Mouse (Mus musculus) heart, embryonic 11.5 days (tissue): ENCODE measurements at regions not wholly inside any gene's neighbourhood (a gene's known extent, or its start where the extent isn't known, plus 50 kb on each side); places are given as distances from the start of the nearest gene placed in this dataset.

ENCODE experiments used
- ATAC-seq: fragments of 200-750 bp; cut with Nextera tagmentation; replicated peaks from 2 replicates; pipeline ENCODE4 v1.8.0; 2017; ENCODE audit warnings: moderate library complexity; ENCODE audit not compliant: insufficient number of reproducible peaks, low FRiP score, low TSS enrichment
- H3K27ac ChIP-seq: fragments of 300-500 bp; sonication (generic); 2 replicates; pipeline ENCODE4 v1.5.1; 2014; ENCODE audit warnings: mild to moderate bottlenecking, low read depth, low read length
- H3K27me3 ChIP-seq: fragments of 300-500 bp; sonication (generic); 2 replicates; pipeline ENCODE4 v1.6.1; 2014; ENCODE audit warnings: mild to moderate bottlenecking, low read length, mixed read lengths; ENCODE audit not compliant: control insufficient read depth, insufficient read depth
- H3K36me3 ChIP-seq: fragments of 300-500 bp; sonication (generic); 2 replicates; pipeline ENCODE4 v1.6.1; 2014; ENCODE audit warnings: mild to moderate bottlenecking, low read length, moderate library complexity, mixed read lengths; ENCODE audit not compliant: control insufficient read depth, insufficient read depth
- H3K4me1 ChIP-seq: fragments of 300-500 bp; sonication (generic); 2 replicates; pipeline ENCODE4 v1.6.1; 2014; ENCODE audit warnings: low read length; ENCODE audit not compliant: control insufficient read depth, insufficient read depth
- H3K4me2 ChIP-seq: fragments of 300-500 bp; sonication (generic); 2 replicates; pipeline ENCODE4 v1.6.1; 2014; ENCODE audit warnings: mild to moderate bottlenecking, moderate library complexity
- H3K4me3 ChIP-seq: fragments of 300-500 bp; sonication (generic); 2 replicates; pipeline ENCODE4 v1.5.1; 2014; ENCODE audit warnings: low read depth, low read length
- H3K9ac ChIP-seq: fragments of 300-500 bp; sonication (generic); 2 replicates; pipeline ENCODE4 v1.6.1; 2014; ENCODE audit warnings: mild to moderate bottlenecking, low read depth, low read length, moderate library complexity
- H3K9me3 ChIP-seq: fragments of 300-500 bp; sonication (generic); replicated peaks from 2 replicates; pipeline ENCODE4 v1.6.1; 2016; ENCODE audit warnings: low read length; ENCODE audit not compliant: control insufficient read depth
- WGBS: fragments of 180-500 bp; shearing (Covaris S2); extraction: QIAGEN DNeasy Blood & Tissue Kit; methylation state at CpG from one replicate; pipeline ENCODE4 v1.1.7; 2014; ENCODE audit not compliant: insufficient replicate concordance; 5-methylcytosine and 5-hydroxymethylcytosine counted together

- no peak for ATAC-seq
- H3K27me3 ChIP-seq, result peaks cover 3% of the 10 kb centered on the region; the same call in 1 of the 2 replicates
- H3K36me3 ChIP-seq, result no peaks in the 10 kb centered on the region
- H3K4me3 ChIP-seq, result no peak overlapping the region
- H3K9ac ChIP-seq, result no peak overlapping the region
- no peaks in the 10 kb centered on the region for H3K9me3 ChIP-seq
- H3K27ac ChIP-seq, result no peak overlapping the region
- peaks cover 5% of the 10 kb centered on the region; the same call in 1 of the 2 replicates for H3K4me1 ChIP-seq
- no peak overlapping the region for H3K4me2 ChIP-seq
- WGBS, result 79% methylated on average over 6 of the region's 6 CpGs
Observed at GRCm38 (mm10) chr9:61627801-61628574, 255.8 kb downstream of the Tle3 start.

GRCm38 (mm10) chr9:61622933-61623332 is 250.8 kb downstream of the Tle3 start:
- Histone ChIP-seq H3K4me1 (no peaks in the 10 kb centered on the region), H3K9me3 (no peaks in the 10 kb centered on the region), H3K36me3 (no peaks in the 10 kb centered on the region), H3K4me3 (no peak overlapping the region), H3K4me2 (no peak overlapping the region), H3K27me3 (peaks cover 6% of the 10 kb centered on the region), H3K27ac (no peak overlapping the region), H3K9ac (no peak overlapping the region)
- 58% methylated on average over 7 of the region's 7 CpGs for WGBS
- ATAC-seq, result no peak

- Histone ChIP-seq H3K9ac (no peak overlapping the region), H3K4me3 (no peak overlapping the region), H3K27me3 (peaks cover 6% of the 10 kb centered on the region), H3K36me3 (no peaks in the 10 kb centered on the region), H3K27ac (no peak overlapping the region), H3K4me1 (no peaks in the 10 kb centered on the region), H3K9me3 (no peaks in the 10 kb centered on the region), H3K4me2 (no peak overlapping the region)
- 76% methylated on average over 5 of the region's 5 CpGs for WGBS
- ATAC-seq, result no peak
Observed at GRCm38 (mm10) chr9:61621939-61622338, 249.8 kb downstream of the Tle3 start.

- H3K9me3 ChIP-seq, result no peaks in the 10 kb centered on the region
- H3K4me2 ChIP-seq, result no peak overlapping the region
- no peak overlapping the region for H3K27ac ChIP-seq
- no peak overlapping the region for H3K9ac ChIP-seq
- peaks cover 4% of the 10 kb centered on the region for H3K27me3 ChIP-seq
- H3K4me3 ChIP-seq, result no peak overlapping the region
- H3K4me1 ChIP-seq, result no peaks in the 10 kb centered on the region
- ATAC-seq, result no peak
- WGBS, result 38% methylated on average over 2 of the region's 2 CpGs
- H3K36me3 ChIP-seq, result no peaks in the 10 kb centered on the region
Observed at GRCm38 (mm10) chr9:61620786-61621185, 248.6 kb downstream of the Tle3 start.

- H3K4me3 ChIP-seq, result no peak overlapping the region
- ATAC-seq, result no peak
- no peaks in the 10 kb centered on the region for H3K36me3 ChIP-seq
- no peaks in the 10 kb centered on the region for H3K9me3 ChIP-seq
- H3K27me3 ChIP-seq, result peaks cover 4% of the 10 kb centered on the region
- H3K27ac ChIP-seq, result no peak overlapping the region
- H3K9ac ChIP-seq, result no peak overlapping the region
- no peak overlapping the region for H3K4me2 ChIP-seq
- 51% methylated on average over 4 of the region's 4 CpGs for WGBS
- no peaks in the 10 kb centered on the region for H3K4me1 ChIP-seq
Observed at GRCm38 (mm10) chr9:61620105-61620504, 247.9 kb downstream of the Tle3 start.

GRCm38 (mm10) chr9:61618510-61619249 is 246.5 kb downstream of the Tle3 start:
- WGBS, result 39% methylated on average over 12 of the region's 12 CpGs

GRCm38 (mm10) chr9:61617979-61618378 is 245.8 kb downstream of the Tle3 start:
- no peaks in the 10 kb centered on the region for H3K4me1 ChIP-seq
- no peak overlapping the region for H3K27ac ChIP-seq
- H3K9me3 ChIP-seq, result no peaks in the 10 kb centered on the region
- H3K9ac ChIP-seq, result no peak overlapping the region
- H3K4me2 ChIP-seq, result no peak overlapping the region
- ATAC-seq, result no peak
- WGBS, result 62% methylated on average over 8 of the region's 8 CpGs
- peaks cover 4% of the 10 kb centered on the region for H3K27me3 ChIP-seq
- H3K4me3 ChIP-seq, result no peak overlapping the region
- H3K36me3 ChIP-seq, result no peaks in the 10 kb centered on the region

More at GRCm38 (mm10) chr9:61618510-61619249, 246.5 kb downstream of the Tle3 start:
- Histone ChIP-seq H3K36me3 (no peaks in the 10 kb centered on the region), H3K4me1 (no peaks in the 10 kb centered on the region), H3K27me3 (peaks cover 4% of the 10 kb centered on the region), H3K4me3 (no peak overlapping the region), H3K9me3 (no peaks in the 10 kb centered on the region), H3K27ac (no peak overlapping the region), H3K9ac (no peak overlapping the region), H3K4me2 (no peak overlapping the region)
- no peak for ATAC-seq

GRCm38 (mm10) chr9:61615556-61615955 is 243.4 kb downstream of the Tle3 start:
- WGBS, result 43% methylated on average over 4 of the region's 4 CpGs
- H3K27ac ChIP-seq, result no peak overlapping the region

More at GRCm38 (mm10) chr9:61615556-61615955, 243.4 kb downstream of the Tle3 start:
- ATAC-seq, result no peak
- Histone ChIP-seq H3K27me3 (peaks cover 4% of the 10 kb centered on the region), H3K4me3 (no peak overlapping the region), H3K9me3 (no peaks in the 10 kb centered on the region), H3K4me2 (no peak overlapping the region), H3K4me1 (no peaks in the 10 kb centered on the region), H3K36me3 (no peaks in the 10 kb centered on the region), H3K9ac (no peak overlapping the region)
